8 mouse cellular contexts compared by ENCODE assay signal in the genomic region with DNA sequence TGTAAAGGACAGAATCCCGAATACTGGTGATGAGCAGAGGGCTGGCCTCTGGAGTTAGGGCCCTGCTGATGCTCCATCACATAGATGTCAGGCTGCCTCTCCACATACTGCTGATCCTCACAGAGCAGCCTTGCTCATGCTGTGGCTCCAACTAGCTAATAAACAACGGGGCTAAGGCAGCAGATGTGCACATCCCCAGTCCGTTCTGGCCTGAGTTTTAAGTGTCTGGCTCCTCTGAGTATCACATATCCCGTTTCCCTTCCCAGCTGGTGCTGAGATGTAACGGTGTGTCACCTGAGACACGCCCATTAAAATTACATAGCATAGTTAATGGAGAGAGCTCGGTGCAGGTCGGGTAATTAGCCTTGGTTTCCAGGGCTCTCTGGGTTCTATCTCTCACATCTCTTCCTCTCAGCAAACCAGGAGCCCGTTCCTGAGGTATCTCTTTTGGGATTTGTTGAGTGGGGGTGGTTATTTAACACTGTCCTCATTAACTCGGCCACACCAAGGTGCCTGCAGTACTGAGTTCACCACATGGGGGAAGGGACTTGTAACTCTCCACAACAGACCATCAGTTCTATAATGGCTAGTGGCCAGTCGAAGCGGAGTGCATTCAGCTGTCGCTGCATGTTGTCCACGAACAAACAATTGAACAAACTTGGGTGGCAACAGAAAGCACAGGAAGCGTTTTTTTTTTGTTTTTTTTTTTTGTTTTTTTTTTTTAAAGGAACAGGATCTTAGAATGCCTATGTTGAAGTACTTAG.
DNase-seq lines count a peak whose midpoint lies in the region; ATAC-seq lines count a peak whose summit lies in the region.

No protein-coding gene starts in this region.

- 40% methylated on average over 15 of the region's 15 CpGs for whole genome bisulfite sequencing in hindbrain, embryonic 13.5 days

- intact Hi-C loops in gastrocnemius, postnatal 14 days (cut with DNase I; ENCODE audit: low total_unique reads) = no loop called here

- no peak overlapping the region for H3K9ac ChIP-seq in hindbrain, embryonic 13.5 days

- no peaks in the 10 kb centered on the region for H3K36me3 ChIP-seq in hindbrain, embryonic 13.5 days

- no peak overlapping the region for H3K4me2 ChIP-seq in hindbrain, embryonic 13.5 days

- no peaks in the 10 kb centered on the region for H3K9me3 ChIP-seq in hindbrain, embryonic 13.5 days

- H3K27ac ChIP-seq in hindbrain, embryonic 13.5 days = peak overlapping the region; percentile 0; the same call in 1 of the 2 replicates

- H3K4me3 ChIP-seq in hindbrain, embryonic 13.5 days = no peak overlapping the region

- peaks cover 19% of the 10 kb centered on the region for H3K4me1 ChIP-seq in hindbrain, embryonic 13.5 days (replicated peaks)

- peak; percentile 43 for ATAC-seq in hindbrain, embryonic 13.5 days (ENCODE audit: low FRiP score)

- peak; percentile 18 for DNase-seq in gastrocnemius, postnatal 14 days
- DNase-seq in gastrocnemius, adult 8-10 months (ENCODE audit: low spot score in 2 of 2) = no peak
- DNase-seq in Muller cell, postnatal 12 days (ENCODE audit: inconsistent ontology term) = peak; percentile 58
- DNase-seq in lung, postnatal 10 days = peak; percentile 68
- no peak for DNase-seq in adrenal gland, adult (ENCODE audit: inconsistent age in 2 of 2, low spot score in 1 of 2)
- DNase-seq in liver = no peak
- DNase-seq in left cerebral cortex, adult 8-10 months (ENCODE audit: low spot score in 2 of 2) = no peak

- no peaks in the 10 kb centered on the region for H3K27me3 ChIP-seq in hindbrain, embryonic 13.5 days

Comparison
In these comparisons a context has a peak if more than half of its experiments do, and no peak if none do; other contexts are left out.
1. DNase-seq: peak in gastrocnemius, postnatal 14 days (single experiment), Muller cell, postnatal 12 days (single experiment) and lung, postnatal 10 days (single experiment); none in gastrocnemius, adult 8-10 months (0 of 2), adrenal gland, adult (0 of 2), liver (single experiment) and left cerebral cortex, adult 8-10 months (0 of 2).